Mouse (Mus musculus): ENCODE data around the gene Ugt3a2. TPM values are rescaled to one million over a fixed set of nuclear protein-coding genes. Genes with fewer than 3 reads are reported as not detected.

Gene Ugt3a2
- total RNA-seq (2012; rRNA removed) = not detected in 2 replicates
- not detected for polyA plus RNA-seq (2012; ENCODE audit: insufficient read depth in 1 of 2, insufficient read length in 2 of 2, low read depth in 1 of 2, low replicate concordance in 2 of 2, missing spikeins in 1 of 2)

GRCm38 (mm10) chr15:9335341-9335740, at the start of gene Ugt3a2:
Gene Ugt3a2, plus strand, starts transcription at chr15:9335550.
- TF ChIP-seq POLR2AphosphoS2 (IDR thresholded peaks at IDR 0.05; ENCODE audit: low read length) (no peak), SMC3 (IDR thresholded peaks at IDR 0.05; ENCODE audit: low read depth, low read length) (no peak), POLR2AphosphoS5 (IDR thresholded peaks at IDR 0.05; ENCODE audit: borderline replicate concordance, low read depth, low read length) (no peak), KAT2A (conservative IDR thresholded peaks at IDR 0.05; ENCODE audit: low read depth, low read length) (no peak), TAL1 (IDR thresholded peaks at IDR 0.05; ENCODE audit: low read length) (no peak)
- Histone ChIP-seq H3K9me3 (replicated peaks; ENCODE audit: insufficient read depth, low read length) (no peaks in the 10 kb centered on the region), H3K36me3 (ENCODE audit: control insufficient read depth in 1 of 2, insufficient read depth in 2 of 2, low read length in 2 of 2) (no peaks in the 10 kb centered on the region), H3K4me3 (ENCODE audit: control insufficient read depth in 1 of 2, insufficient read depth in 1 of 2, low read depth in 2 of 2, low read length in 2 of 2) (no peak within 1 kb of the TSS), H3K4me1 (ENCODE audit: control insufficient read depth in 1 of 2, insufficient read depth in 2 of 2, low read length in 2 of 2) (no peaks in the 10 kb centered on the region), H3K79me2 (ENCODE audit: control insufficient read depth, insufficient read depth, low read length, poor library complexity) (no peaks in the 10 kb centered on the region), H3K27ac (ENCODE audit: control insufficient read depth, low read depth, low read length) (no peak within 1 kb of the TSS), H3K27me3 (ENCODE audit: control insufficient read depth in 1 of 2, insufficient read depth in 2 of 2, low read length in 2 of 2) (no peaks in the 10 kb centered on the region), H3K9ac (ENCODE audit: control insufficient read depth, low read depth, low read length, poor library complexity, severe bottlenecking) (no peak within 1 kb of the TSS)
- no peak for DNase-seq (ENCODE audit: low read depth, low spot score)

GRCm38 (mm10) chr15:9289660-9290059, 45.7 kb upstream of the Ugt3a2 start:
- Histone ChIP-seq H3K4me1 (ENCODE audit: control insufficient read depth in 1 of 2, insufficient read depth in 2 of 2, low read length in 2 of 2) (no peaks in the 10 kb centered on the region), H3K36me3 (ENCODE audit: control insufficient read depth in 1 of 2, insufficient read depth in 2 of 2, low read length in 2 of 2) (no peaks in the 10 kb centered on the region), H3K9me3 (replicated peaks; ENCODE audit: insufficient read depth, low read length) (no peaks in the 10 kb centered on the region), H3K79me2 (ENCODE audit: control insufficient read depth, insufficient read depth, low read length, poor library complexity) (no peaks in the 10 kb centered on the region), H3K4me3 (ENCODE audit: control insufficient read depth in 1 of 2, insufficient read depth in 1 of 2, low read depth in 2 of 2, low read length in 2 of 2) (no peak overlapping the region), H3K27ac (ENCODE audit: control insufficient read depth, low read depth, low read length) (no peak overlapping the region), H3K9ac (ENCODE audit: control insufficient read depth, low read depth, low read length, poor library complexity, severe bottlenecking) (no peak overlapping the region), H3K27me3 (ENCODE audit: control insufficient read depth in 1 of 2, insufficient read depth in 2 of 2, low read length in 2 of 2) (no peaks in the 10 kb centered on the region; a peak in 1 of 4 replicates)
- no peak for DNase-seq (ENCODE audit: low read depth, low spot score)
- TF ChIP-seq ZC3H11A (IDR thresholded peaks at IDR 0.05; ENCODE audit: low read depth, low read length) = peak; percentile 37; the same call in 1 of the 2 replicates
- TF ChIP-seq CTCF (IDR thresholded peaks at IDR 0.05 in 2 of 3, conservative IDR thresholded peaks at IDR 0.05 in 1 of 3; ENCODE audit: control insufficient read depth in 1 of 3, insufficient read depth in 1 of 3, low read depth in 2 of 3, low read length in 3 of 3, poor library complexity in 1 of 3, severe bottlenecking in 1 of 3) = peak in 1 of 3 experiments; percentile 55; a peak in 2 of 6 replicates
- TF ChIP-seq SMC3 (IDR thresholded peaks at IDR 0.05; ENCODE audit: low read depth, low read length) = peak; percentile 70
- no peak for TF ChIP-seq USF1 (IDR thresholded peaks at IDR 0.05; ENCODE audit: low read depth, low read length)
- TF ChIP-seq RAD21 (IDR thresholded peaks at IDR 0.05; ENCODE audit: low read depth, low read length) = peak; percentile 44

GRCm38 (mm10) chr15:9305978-9306692, 29.2 kb upstream of the Ugt3a2 start:
- no peak overlapping the region for H3K4me3 ChIP-seq (ENCODE audit: control insufficient read depth in 1 of 2, insufficient read depth in 1 of 2, low read depth in 2 of 2, low read length in 2 of 2)
- no peak for TF ChIP-seq POLR2AphosphoS2 (IDR thresholded peaks at IDR 0.05; ENCODE audit: low read length)
- TF ChIP-seq HCFC1 (IDR thresholded peaks at IDR 0.05; ENCODE audit: low read depth, low read length) = no peak
- no peak for TF ChIP-seq ELF1 (IDR thresholded peaks at IDR 0.05; ENCODE audit: low read depth, low read length)
- TF ChIP-seq MYC (IDR thresholded peaks at IDR 0.05; ENCODE audit: low read depth, low read length) = no peak
- TF ChIP-seq EP300 (IDR thresholded peaks at IDR 0.05; ENCODE audit: low read depth in 1 of 2, low read length in 2 of 2) = no peak
- no peak for TF ChIP-seq MAFK (IDR thresholded peaks at IDR 0.05; ENCODE audit: borderline replicate concordance, low read depth, low read length)
- no peak for TF ChIP-seq NELFE (IDR thresholded peaks at IDR 0.05; ENCODE audit: low read depth, low read length)
- TF ChIP-seq NRF1 (IDR thresholded peaks at IDR 0.05; ENCODE audit: insufficient read depth, low read depth, low read length, poor library complexity, severe bottlenecking) = no peak
- no peak for TF ChIP-seq ETS1 (IDR thresholded peaks at IDR 0.05; ENCODE audit: low read depth, low read length)
- DNase-seq (ENCODE audit: low read depth, low spot score) = no peak
- H3K36me3 ChIP-seq (ENCODE audit: control insufficient read depth in 1 of 2, insufficient read depth in 2 of 2, low read length in 2 of 2) = no peaks in the 10 kb centered on the region
- H3K4me1 ChIP-seq (ENCODE audit: control insufficient read depth in 1 of 2, insufficient read depth in 2 of 2, low read length in 2 of 2) = no peaks in the 10 kb centered on the region
- peaks cover 0 to 1% of the 10 kb centered on the region in 2 experiments; a peak in 1 of 4 replicates for H3K27me3 ChIP-seq (ENCODE audit: control insufficient read depth in 1 of 2, insufficient read depth in 2 of 2, low read length in 2 of 2)
- no peaks in the 10 kb centered on the region for H3K79me2 ChIP-seq (ENCODE audit: control insufficient read depth, insufficient read depth, low read length, poor library complexity)
- H3K27ac ChIP-seq (ENCODE audit: control insufficient read depth, low read depth, low read length) = no peak overlapping the region
- H3K9ac ChIP-seq (ENCODE audit: control insufficient read depth, low read depth, low read length, poor library complexity, severe bottlenecking) = no peak overlapping the region
- H3K9me3 ChIP-seq (replicated peaks; ENCODE audit: insufficient read depth, low read length) = no peaks in the 10 kb centered on the region
